Mouse (Mus musculus): ENCODE results near the gene Rasal2.
"Not testable (repeated sequence)": the region's sequence is repeated elsewhere in the genome, so short reads cannot be mapped to it uniquely, and the experiment has no call there.

Rasal2 gene

DNA sequence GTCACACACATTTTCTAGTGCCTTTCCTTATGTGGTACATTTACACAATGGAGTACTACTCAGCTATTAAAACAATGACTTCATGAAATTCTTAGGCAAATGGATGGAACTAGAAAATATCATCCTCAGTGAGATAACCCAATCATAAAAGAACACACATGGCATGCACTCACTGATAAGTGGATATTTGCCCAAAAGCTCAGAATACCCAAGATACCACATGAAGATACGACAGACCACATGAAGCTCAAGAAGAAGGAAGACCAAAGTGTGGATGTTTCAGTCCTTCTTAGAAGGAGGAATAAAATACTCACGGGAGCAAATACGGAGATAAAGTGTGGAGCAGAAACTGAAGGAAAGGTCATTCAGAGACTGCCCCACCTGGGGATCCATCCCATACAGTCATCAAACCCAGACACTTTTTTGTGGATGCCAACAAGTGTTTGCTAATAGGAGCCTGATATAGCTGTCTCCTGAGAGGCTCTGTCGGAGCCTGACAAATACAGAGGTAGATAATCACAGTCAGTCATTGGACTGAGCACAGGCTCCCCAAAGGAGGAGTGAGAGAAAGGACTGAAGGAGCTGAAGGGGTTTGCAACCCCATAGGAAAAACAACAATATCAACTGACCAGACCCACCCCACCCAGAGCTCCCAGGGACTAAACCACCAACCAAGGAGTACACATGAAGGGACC lies 175.6 kb downstream of the Rasal2 start:
- not testable (repeated sequence) for DNase-seq

DNA sequence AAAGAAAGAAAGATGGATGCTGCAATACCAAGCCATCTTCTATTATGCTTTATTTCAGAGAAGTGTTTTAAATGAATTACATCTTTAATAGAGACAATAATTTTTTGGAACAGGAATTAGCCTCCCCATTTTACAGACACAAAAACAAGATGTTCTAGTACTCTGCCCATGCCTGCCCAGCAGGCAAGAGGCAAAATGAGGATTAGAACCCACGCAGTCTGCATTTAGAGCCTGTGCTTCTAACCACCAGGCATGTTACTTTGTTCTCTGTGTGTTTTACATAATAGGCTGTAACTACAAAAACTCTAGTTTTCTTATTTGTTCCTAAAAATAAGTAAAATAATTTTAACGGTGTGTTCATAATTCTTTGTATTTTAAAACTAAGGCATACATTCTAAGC lies 178.9 kb downstream of the Rasal2 start:
- no peak for DNase-seq

DNA sequence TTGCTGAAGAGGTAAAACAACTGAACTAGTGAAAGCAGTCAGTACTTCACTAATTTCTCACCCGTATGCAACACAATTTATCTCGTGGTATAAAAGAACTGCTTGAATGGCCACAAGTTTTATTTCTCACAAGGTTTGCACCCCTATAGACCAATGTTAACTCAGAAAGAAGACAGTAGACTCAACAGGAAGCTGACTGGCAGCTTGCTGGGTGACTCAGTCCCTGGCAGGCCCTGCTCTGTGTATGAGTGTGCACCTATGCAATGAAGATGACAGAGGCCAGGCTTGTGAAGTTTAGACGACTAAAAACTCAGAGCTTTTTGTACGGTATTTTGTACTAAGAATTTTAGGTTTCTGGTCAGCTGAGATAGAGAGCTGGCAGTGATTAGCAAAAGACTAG lies 180.0 kb downstream of the Rasal2 start:
- DNase-seq = peak; percentile 15

DNA sequence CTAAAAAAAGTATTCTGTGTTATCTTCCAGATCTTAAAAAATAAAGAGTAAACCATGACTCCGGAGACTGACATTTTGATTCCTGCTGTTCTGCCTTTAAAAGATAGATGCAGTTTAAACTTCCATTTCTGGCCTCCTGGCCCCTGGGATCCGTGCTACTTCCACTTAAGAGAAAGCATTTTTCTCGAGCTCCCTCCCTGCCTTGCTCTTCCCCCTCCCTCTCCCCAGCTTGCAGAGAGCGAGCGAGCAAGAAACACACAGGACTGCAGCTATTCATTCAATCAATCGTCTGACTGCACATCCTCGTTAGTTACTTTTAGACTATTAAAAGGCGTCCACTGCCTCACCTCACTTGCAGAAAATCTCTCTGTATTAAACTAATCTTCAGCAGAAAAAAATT lies 181.4 kb downstream of the Rasal2 start:
- DNase-seq = no peak

DNA sequence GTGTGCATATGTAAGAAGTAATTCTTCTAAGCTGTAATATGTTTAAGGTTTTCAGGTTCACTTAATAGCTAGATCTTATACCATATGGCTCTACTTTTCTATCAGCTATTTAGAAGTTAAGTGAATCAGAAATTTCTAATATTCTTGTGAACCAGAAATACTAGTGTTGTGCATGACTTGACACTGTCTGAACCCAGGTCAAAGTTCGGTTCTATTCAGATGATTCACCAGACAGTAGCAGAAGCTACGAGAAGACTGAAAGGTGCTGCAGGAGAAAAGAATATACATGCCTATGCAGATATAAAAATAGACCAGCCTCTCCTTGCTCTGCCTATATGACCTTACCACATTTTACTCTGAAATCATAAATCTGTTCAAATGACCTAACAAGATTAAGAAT lies 182.0 kb downstream of the Rasal2 start:
- no peak for DNase-seq

DNA sequence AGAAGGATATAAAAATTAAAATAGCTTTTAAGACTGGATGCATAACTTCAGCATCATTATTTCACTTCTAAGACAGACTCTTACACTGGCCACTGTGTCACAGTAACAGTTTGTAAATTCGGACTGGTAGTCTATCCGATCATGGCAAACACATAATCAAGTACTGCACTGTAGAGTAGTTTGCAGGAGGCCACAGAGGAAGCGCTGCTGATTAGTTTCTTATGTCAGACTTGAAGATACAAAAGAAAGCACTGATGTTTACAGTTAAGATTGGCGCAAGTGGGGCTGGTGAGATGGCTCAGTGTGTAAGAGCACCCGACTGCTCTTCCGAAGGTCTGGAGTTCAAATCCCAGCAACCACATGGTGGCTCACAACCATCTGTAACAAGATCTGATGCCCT lies 187.4 kb downstream of the Rasal2 start:
- DNase-seq = no peak

DNA sequence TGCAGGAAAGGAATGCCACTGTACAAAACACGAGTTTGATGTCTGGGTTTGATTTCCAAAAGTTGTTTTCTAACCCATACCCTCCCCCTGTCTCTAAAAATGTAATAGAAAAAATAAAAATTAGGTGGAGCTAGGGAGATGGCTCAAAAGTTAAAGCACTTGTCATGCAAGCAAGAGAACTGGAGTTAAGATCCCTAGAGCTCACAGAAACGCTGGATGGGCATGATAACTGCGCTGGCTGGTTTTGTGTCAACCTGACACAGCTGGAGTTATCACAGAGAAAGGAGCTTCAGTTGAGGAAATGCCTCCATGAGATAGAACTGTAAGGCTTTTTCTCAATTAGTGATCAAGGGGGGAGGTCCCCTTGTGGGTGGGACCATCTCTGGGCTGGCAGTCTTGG lies 191.5 kb downstream of the Rasal2 start:
- no peak for DNase-seq

DNA sequence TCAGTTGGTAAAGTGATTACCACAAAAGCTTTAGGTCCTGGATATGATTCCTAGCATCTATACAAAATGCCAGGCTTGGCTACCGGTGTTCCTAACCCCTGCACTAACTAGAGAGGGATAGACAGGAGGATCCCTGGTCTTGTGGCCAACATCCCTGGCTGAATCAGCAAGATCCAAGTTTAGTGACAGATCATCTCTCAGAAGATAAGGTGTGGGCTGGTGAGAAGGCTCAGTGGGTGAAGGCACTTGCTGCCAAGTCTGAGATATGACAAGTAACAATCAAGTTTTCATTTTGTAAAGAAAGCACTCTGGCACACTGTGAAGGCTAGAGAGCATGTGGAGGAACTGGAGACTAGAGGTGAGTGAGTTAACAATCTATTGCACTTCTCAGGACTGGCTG lies 191.9 kb downstream of the Rasal2 start:
- no peak for DNase-seq

DNA sequence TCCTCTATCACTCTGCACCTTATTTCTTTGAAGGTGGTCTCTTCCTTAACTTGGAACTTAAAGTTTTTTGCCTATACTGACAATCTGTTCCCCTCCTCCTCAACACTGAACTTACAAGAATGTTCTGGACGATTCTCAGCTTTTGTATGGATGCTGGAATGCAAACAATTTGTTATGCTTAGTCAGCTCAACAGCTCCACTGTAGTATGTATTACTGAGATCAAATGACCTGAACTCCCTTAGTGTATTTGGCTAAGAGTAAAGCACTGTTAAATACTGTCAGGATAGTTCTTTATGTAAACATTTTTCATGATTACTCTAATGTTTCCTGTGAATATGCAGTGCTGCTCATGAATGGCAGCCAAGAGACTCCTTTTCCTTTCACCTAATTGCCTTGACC lies 203.6 kb downstream of the Rasal2 start:
- DNase-seq = no peak

DNA sequence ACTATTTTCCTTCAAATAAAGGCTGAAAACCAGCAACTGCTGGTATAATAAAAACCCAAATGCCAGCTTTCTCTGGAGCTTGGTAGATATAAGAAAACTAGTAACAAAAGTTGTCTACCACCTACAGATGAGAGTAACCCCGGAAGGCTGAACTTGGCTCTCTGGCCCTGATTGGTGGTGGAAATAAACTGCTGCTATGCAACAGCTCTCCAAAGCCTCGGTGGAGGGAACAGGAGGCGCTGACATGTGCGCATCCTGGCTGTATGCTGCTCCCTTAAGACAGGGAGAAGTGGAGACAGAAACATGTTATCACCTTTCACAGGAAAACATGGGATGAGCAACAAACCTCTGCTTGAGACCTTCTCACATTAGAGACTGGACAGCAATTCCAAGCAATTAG lies 206.7 kb downstream of the Rasal2 start:
- DNase-seq = no peak

DNA sequence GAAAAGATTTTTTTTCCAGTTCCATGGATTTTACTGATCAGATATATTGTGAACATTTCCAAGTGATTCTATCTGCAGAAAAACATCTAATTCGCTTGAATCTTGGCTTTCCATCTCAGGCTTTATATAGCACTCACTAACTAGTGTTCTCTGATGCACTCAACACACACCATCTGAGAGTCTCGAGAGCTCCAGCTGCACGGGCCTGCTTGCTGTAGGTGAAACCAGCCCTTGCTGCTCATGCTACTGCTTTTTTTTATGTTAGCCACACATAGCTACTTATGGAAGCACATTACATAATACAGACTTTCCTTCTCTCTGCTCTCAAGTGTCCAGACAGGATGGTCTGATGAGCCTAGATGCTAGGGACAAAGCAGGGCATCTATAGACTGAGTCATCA lies 229.4 kb downstream of the Rasal2 start:
- DNase-seq = no peak

DNA sequence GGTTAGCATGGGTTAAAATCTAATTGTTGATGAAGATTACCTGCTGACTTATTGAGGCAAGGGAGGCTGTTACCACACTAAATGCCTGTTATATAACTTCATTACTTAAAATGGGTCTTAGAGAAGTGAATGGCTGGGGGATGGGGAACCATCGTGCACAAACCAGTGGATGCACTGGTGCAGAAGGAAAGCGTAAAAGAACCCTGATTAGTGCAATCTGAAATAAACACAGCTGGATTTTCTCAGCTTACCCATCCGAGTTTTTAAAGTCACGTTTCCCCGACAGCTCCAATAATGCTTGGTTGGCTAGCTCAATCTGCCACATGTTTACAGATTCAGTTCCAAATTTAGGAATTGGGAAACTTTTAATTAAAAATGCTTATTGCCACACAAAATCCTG lies 230.0 kb downstream of the Rasal2 start:
- no peak for DNase-seq

DNA sequence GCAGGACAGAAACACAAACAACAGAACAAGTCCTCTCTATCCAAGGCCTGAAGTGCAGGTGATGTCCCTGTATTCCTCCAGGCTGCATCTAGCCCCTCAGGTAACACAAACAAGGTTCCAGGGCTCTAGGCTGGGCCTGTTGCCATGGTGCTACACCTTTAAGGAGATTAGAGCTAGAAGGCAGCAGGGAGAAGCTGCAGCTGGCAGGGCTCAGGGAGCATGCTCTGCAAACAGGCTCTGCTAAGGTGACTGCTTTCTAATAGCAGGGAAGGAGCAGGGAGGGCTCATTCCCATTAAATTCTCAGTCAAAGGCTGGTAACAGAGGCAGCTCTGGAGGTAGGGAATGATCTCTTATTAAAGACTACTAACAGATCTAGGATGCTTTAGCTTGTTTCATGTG lies 231.3 kb downstream of the Rasal2 start:
- DNase-seq = no peak

DNA sequence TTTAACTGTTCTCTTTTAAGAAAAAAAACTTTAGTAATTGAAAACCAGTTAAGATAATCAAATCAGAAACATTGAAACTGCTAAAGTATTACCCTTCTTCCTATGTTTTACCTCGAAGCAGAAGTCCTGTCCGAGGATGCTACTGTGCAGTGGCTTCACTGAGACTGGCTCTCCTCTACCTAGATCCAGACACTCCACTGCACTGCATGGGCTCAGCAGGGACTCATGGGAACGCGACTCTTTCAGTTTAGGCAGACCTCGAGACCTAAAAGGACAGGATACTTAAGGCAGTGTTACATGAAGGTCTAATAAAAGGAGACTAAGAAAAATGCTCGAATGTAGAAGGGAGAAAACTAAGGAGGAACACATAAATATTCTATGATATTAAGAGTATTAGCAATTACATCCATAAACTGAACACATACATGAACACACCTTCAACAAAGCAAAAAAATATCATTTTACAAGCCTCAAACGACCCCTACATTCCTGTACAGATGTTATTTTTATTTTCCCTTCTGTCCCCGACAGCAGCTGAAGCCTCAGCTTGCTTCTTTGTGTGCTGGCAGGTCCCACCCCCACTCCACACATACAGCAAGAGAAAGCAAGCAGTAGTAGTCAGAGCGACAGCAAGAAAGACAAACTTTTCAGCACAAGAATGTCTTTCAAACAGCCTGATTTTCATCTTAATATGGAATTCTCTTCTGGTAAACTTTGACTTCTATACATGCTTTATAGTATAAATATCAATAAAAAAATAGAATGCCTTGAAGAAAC lies 233.2 kb downstream of the Rasal2 start:
- no peak for DNase-seq

DNA sequence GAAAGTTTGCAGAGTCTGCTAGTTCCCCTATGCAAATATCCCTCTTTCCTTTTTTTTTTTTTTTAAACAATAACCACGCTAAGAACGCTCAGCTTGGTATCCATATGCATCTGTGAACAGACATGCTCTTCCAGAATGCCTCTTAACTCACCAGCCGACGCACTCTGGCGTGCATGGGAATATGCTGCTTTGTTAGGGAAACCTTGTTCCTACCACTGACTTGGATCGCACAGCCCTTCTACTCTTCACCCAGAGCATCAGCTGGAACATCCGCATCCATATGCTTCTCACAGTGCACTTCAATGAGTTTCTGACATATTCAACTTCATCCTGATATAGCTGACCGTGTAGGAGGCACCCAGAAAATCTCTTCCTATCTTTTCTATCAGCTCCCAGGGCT lies 243.1 kb downstream of the Rasal2 start:
- DNase-seq = no peak

DNA sequence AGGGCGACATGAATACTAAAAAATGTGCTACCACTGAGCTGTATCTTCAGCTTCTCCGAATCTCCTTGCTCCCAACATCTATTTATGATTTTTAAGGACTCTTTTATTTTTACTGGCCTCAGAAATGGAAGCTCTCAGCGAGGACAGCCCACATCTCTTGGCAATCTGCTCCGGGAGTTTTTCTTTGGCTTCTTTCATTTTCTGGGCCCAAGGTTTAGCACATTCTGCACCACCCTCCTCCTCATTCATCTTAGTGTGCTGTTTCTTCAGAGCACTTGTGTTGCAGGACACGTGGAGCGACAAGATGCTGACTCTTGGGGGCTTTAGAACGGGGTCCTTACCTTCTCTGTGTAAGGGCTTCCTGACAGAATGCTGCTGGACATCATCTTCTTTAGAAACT lies 243.5 kb downstream of the Rasal2 start:
- DNase-seq = no peak

DNA sequence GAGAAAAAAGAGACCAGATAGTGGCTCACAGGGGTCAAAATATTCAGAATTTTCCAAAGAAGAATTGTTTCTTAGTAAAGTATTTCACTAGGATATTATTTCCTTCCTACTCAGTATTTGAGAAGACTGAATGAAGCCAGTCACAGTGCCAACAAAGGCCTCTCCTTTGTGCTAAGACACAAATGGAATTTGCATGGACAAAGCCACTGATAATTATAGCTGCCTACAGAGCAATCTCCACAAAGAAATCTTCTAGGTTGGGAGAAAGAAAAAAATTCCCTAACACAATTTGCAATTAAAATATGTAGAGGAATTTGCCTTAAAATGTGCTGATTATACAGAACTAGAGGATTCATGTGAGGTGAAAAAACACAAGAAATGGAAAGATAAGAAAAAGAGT lies 258.6 kb downstream of the Rasal2 start:
- no peak for DNase-seq

DNA sequence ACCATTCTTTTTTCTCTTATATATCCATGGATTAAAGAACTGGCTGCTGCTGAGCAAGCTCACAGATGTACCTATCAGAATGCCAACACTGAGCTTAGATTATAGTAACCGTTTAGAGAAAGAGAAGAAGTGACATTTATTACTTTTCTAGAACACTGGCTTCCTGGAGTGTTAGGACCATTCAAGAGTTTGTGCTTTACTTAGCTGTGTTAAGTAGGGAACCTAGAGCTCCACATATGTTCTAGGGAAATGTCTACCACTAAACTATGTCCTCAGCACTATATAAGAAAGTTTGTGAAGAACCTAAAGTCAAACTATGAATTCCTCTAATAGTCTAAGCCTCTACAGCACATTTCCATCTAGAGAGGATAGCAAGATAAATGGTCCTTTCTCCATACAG lies 262.3 kb downstream of the Rasal2 start:
- no peak for DNase-seq

DNA sequence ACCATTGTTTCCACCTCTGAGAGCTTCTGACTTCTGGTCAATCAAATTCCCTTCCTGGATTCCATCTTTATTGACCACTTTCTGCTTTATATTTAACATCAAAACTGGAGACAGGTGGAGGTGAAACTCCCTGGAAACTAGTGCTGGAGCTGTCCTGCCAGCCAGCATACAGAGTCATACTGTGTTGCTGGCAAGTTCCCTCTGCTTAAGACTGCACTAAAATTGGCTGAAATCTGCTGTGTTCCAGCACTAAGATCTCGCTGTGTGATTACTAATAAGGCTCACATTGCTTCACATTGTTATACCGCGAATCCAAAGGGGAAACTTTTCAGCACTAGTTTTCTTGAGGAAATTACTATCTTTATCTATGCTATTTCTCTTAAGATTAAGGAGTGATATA lies 267.8 kb downstream of the Rasal2 start:
- no peak for DNase-seq

DNA sequence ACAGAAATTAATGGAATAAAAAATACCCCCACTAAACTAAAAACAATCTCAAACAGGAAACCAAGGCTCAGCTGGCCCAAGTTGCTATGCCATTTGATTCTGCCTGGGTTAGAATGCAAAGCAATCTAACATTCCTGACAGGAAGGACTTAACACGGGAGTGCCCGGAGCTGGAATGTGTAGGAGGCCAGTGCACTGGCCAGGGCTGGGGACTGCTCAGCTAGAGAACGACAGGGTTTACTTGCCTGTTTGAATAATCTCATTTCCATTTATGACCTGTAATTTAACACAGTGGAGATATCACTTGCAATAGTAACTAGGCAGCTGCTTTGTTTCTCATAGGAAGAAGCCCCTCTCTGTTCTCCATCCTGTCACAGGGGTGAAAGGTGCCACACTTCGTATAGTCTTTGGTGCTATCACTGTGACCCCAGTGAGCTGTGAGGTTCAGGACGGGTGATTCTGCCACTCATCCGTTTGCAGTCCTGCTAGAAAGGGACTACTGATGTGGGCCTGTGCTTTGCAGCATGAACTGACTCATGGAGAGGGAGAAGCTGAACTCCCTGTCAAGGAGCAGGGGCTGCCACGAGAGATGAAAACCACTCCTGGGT lies 269.0 kb downstream of the Rasal2 start:
- DNase-seq = no peak

DNA sequence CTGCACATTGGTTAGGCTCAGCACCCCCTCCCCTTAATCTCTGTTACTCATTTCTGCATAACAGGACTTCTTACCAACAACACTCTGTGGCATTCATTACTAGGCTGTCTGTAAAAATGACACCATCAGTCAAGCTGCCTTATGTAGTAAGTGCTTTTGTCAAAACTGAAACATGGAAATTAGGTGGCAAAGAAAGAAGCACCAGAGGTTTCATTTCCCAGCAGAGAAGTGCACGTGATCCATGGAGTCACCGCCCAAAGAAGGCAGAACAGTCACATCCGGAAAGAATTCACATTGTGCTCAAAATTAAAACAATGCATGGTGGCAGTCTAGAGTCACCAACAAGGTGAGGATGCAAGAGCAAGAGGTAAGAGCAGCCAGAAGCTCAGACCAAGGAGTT lies 271.4 kb downstream of the Rasal2 start:
- DNase-seq = no peak

DNA sequence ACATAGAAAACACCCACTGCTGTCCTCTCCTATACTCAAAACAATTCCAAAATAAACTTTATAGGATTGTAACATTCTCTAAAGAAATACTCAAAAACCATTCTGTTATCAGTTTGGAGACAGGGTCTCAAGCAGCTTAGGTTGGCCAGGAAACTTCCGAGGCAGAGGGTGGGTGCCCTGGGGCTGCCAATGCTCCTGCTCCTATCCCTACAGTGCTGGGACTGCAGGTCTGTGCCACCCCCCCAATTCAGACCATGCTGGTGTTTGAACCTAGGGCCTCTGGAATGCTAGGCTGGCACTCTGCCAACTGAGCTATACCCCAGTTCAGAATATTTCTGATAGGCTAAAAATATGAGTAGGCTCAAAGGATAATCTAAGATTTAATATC lies 274.5 kb downstream of the Rasal2 start:
- no peak for DNase-seq

DNA sequence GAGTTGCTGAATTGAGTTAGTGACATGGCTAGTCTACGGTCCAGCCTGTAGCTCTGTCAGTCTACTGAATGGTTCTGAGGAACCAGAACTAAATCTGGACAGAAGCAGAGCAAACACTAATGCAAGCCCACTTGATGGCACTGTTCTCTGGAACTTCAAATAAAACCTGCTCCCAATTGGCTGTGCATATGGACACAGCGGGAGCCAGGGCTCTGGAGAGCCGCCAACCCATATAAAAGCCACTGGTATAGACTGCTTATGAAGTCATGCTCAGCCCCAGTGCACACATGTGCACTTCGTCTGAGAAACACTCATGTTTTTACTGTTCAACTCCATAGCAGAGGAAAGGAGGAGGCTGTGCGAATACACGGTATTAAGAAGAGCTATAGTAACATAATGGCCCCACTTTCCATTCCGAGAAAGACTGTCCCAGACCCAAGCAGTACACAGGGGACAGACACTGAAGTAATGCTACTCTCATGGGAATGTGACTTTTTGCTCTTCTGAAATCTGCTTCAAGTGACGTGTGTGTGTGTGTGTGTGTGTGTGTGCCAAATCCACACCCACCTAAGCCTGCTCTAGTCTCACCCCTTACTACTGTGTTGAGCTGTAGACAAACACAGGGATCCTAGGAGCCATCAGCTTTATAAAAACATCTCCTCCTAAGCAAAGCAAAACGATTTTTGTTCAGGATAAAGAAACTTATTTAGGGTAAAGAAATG lies 275.1 kb downstream of the Rasal2 start:
- no peak for DNase-seq

DNA sequence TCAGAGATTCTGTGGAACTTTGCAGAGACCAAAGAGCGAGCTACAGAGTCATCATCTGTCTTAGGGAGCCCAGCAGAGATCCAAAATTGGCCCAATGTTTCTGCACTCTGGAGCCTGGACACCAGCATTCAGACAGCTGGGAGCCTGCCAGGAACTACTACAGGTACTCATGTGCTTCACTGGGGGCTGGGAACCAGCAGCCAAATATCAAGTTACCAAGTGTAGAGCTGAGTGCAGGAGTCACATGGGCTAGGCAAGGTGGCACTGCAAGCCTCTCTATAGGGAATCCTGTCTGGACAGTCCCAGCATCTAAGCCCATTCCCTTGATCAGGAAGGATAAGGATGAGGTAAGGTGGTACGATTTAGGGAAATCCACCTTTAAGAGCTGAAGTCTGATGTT lies 284.2 kb downstream of the Rasal2 start:
- DNase-seq = no peak
